Mouse (Mus musculus): ENCODE measurements around the gene Tbc1d22a. TPM values are rescaled to one million over a fixed set of nuclear protein-coding genes. Genes with fewer than 3 reads are reported as not detected.

The Tbc1d22a gene
- polyA plus RNA-seq, 1 experiment from 2014 or later = 11.9 TPM

GRCm38 (mm10) chr15:86259233-86259632, 45.0 kb downstream of the Tbc1d22a start:
- Histone ChIP-seq H3K4me1 (ENCODE audit: control insufficient read depth, insufficient read depth, low read length) (peaks cover 7% of the 10 kb centered on the region), H3K9me3 (ENCODE audit: control insufficient read depth, low read length) (no peaks in the 10 kb centered on the region), H3K4me3 (replicated peaks; ENCODE audit: low read depth, low read length) (no peak overlapping the region), H3K4me2 (ENCODE audit: low read length) (no peak overlapping the region), H3K36me3 (ENCODE audit: control insufficient read depth, insufficient read depth, low read length) (no peaks in the 10 kb centered on the region), H3K27ac (replicated peaks; ENCODE audit: low read depth, low read length) (no peak overlapping the region), H3K27me3 (ENCODE audit: control insufficient read depth, insufficient read depth, low read length) (no peaks in the 10 kb centered on the region), H3K9ac (replicated peaks; ENCODE audit: low read length) (no peak overlapping the region)
- ATAC-seq (ENCODE audit: low FRiP score, low TSS enrichment) (no peak), DNase-seq (no peak)
- 72% methylated on average over 4 of the region's 4 CpGs for WGBS

- Histone ChIP-seq H3K9ac (replicated peaks; ENCODE audit: low read length) (no peak overlapping the region), H3K36me3 (ENCODE audit: control insufficient read depth, insufficient read depth, low read length) (no peaks in the 10 kb centered on the region), H3K27ac (replicated peaks; ENCODE audit: low read depth, low read length) (no peak overlapping the region), H3K4me2 (ENCODE audit: low read length) (no peak overlapping the region), H3K4me1 (ENCODE audit: control insufficient read depth, insufficient read depth, low read length) (peaks cover 11% of the 10 kb centered on the region), H3K9me3 (ENCODE audit: control insufficient read depth, low read length) (no peaks in the 10 kb centered on the region), H3K27me3 (ENCODE audit: control insufficient read depth, insufficient read depth, low read length) (no peaks in the 10 kb centered on the region), H3K4me3 (replicated peaks; ENCODE audit: low read depth, low read length) (no peak overlapping the region)
- WGBS = 95% methylated on average over 4 of the region's 4 CpGs
- no peak for DNase-seq
- no peak for ATAC-seq (ENCODE audit: low FRiP score, low TSS enrichment)
Measured at GRCm38 (mm10) chr15:86260111-86260510, 45.9 kb downstream of the Tbc1d22a start.

DNA sequence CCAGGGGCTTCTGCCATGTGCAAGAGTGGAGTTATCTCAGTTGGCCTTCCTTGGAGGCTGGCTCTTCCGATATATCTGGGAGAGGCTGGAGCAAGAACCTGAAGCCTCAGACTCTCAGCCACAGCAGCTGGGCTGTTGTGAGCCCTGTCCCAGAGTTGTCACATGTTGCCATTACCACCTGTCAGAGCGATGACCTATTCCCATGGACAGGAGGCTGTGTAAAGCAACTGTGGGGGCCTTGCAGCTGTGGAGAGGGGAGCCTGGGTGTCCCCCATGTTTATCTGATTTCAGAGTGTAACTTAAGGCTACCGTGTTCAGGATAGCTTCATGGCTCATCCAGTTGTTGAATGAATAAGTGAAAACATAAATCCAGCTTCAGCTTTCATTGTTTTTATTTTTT, 50.1 kb downstream of the Tbc1d22a start:
- Histone ChIP-seq H3K4me1 (ENCODE audit: control insufficient read depth, insufficient read depth, low read length) (peaks cover 18% of the 10 kb centered on the region), H3K27me3 (ENCODE audit: control insufficient read depth, insufficient read depth, low read length) (no peaks in the 10 kb centered on the region), H3K4me3 (replicated peaks; ENCODE audit: low read depth, low read length) (no peak overlapping the region), H3K9me3 (ENCODE audit: control insufficient read depth, low read length) (no peaks in the 10 kb centered on the region), H3K36me3 (ENCODE audit: control insufficient read depth, insufficient read depth, low read length) (no peaks in the 10 kb centered on the region), H3K27ac (replicated peaks; ENCODE audit: low read depth, low read length) (no peak overlapping the region), H3K4me2 (ENCODE audit: low read length) (no peak overlapping the region), H3K9ac (replicated peaks; ENCODE audit: low read length) (no peak overlapping the region)
- 74% methylated on average over 3 of the region's 3 CpGs for WGBS
- ATAC-seq (ENCODE audit: low FRiP score, low TSS enrichment) = no peak
- no peak for DNase-seq

GRCm38 (mm10) chr15:86264803-86265202, 50.5 kb downstream of the Tbc1d22a start:
- Histone ChIP-seq H3K36me3 (ENCODE audit: control insufficient read depth, insufficient read depth, low read length) (no peaks in the 10 kb centered on the region), H3K4me2 (ENCODE audit: low read length) (no peak overlapping the region), H3K9ac (replicated peaks; ENCODE audit: low read length) (no peak overlapping the region), H3K4me1 (ENCODE audit: control insufficient read depth, insufficient read depth, low read length) (peaks cover 20% of the 10 kb centered on the region), H3K9me3 (ENCODE audit: control insufficient read depth, low read length) (no peaks in the 10 kb centered on the region), H3K4me3 (replicated peaks; ENCODE audit: low read depth, low read length) (no peak overlapping the region), H3K27me3 (ENCODE audit: control insufficient read depth, insufficient read depth, low read length) (no peaks in the 10 kb centered on the region), H3K27ac (replicated peaks; ENCODE audit: low read depth, low read length) (no peak overlapping the region)
- DNase-seq (no peak), ATAC-seq (ENCODE audit: low FRiP score, low TSS enrichment) (no peak)
- WGBS = 37% methylated on average over 7 of the region's 7 CpGs

DNA sequence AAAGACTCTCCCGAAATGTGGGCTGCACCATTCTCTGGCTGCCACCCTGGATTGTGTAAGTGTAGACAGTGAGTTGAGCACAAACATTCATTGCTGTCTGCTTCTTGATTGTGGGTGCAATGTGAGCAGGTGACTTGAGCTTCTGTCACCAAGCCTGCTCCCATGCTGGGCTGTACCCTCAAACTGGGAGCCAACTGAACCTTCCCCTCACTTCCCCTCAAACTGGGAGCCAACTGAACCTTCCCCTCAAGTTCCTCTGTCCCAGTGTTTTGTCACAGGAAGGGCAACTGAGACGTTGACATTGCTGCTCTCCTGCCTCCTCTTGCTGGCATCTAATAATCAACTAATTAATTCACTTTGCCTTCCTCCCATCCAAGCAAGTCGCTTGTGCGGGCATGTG, 52.7 kb downstream of the Tbc1d22a start:
- no peak overlapping the region for H3K4me3 ChIP-seq (replicated peaks; ENCODE audit: low read depth, low read length)
- WGBS = 71% methylated on average over 4 of the region's 4 CpGs
- H3K4me1 ChIP-seq (ENCODE audit: control insufficient read depth, insufficient read depth, low read length) = peaks cover 19% of the 10 kb centered on the region
- no peak for ATAC-seq (ENCODE audit: low FRiP score, low TSS enrichment)
- no peaks in the 10 kb centered on the region for H3K36me3 ChIP-seq (ENCODE audit: control insufficient read depth, insufficient read depth, low read length)
- no peaks in the 10 kb centered on the region for H3K9me3 ChIP-seq (ENCODE audit: control insufficient read depth, low read length)
- H3K9ac ChIP-seq (replicated peaks; ENCODE audit: low read length) = no peak overlapping the region
- no peaks in the 10 kb centered on the region for H3K27me3 ChIP-seq (ENCODE audit: control insufficient read depth, insufficient read depth, low read length)
- no peak overlapping the region for H3K27ac ChIP-seq (replicated peaks; ENCODE audit: low read depth, low read length)
- H3K4me2 ChIP-seq (ENCODE audit: low read length) = no peak overlapping the region
- DNase-seq = no peak

- no peak overlapping the region for H3K27ac ChIP-seq (replicated peaks; ENCODE audit: low read depth, low read length)
- 52% methylated on average over 1 of the region's 1 CpGs for WGBS
- DNase-seq (no peak), ATAC-seq (ENCODE audit: low FRiP score, low TSS enrichment) (no peak)
- H3K4me2 ChIP-seq (ENCODE audit: low read length) = no peak overlapping the region
- H3K9ac ChIP-seq (replicated peaks; ENCODE audit: low read length) = no peak overlapping the region
- no peaks in the 10 kb centered on the region for H3K36me3 ChIP-seq (ENCODE audit: control insufficient read depth, insufficient read depth, low read length)
- H3K27me3 ChIP-seq (ENCODE audit: control insufficient read depth, insufficient read depth, low read length) = no peaks in the 10 kb centered on the region
- H3K9me3 ChIP-seq (ENCODE audit: control insufficient read depth, low read length) = no peaks in the 10 kb centered on the region
- H3K4me3 ChIP-seq (replicated peaks; ENCODE audit: low read depth, low read length) = no peak overlapping the region
- H3K4me1 ChIP-seq (ENCODE audit: control insufficient read depth, insufficient read depth, low read length) = peaks cover 13% of the 10 kb centered on the region
Measured at GRCm38 (mm10) chr15:86268526-86268925, 54.3 kb downstream of the Tbc1d22a start.

- no peaks in the 10 kb centered on the region; the same call in 1 of the 2 replicates for H3K27me3 ChIP-seq (ENCODE audit: control insufficient read depth, insufficient read depth, low read length)
- no peak overlapping the region for H3K9ac ChIP-seq (replicated peaks; ENCODE audit: low read length)
- H3K4me1 ChIP-seq (ENCODE audit: control insufficient read depth, insufficient read depth, low read length) = peaks cover 46% of the 10 kb centered on the region
- H3K36me3 ChIP-seq (ENCODE audit: control insufficient read depth, insufficient read depth, low read length) = no peaks in the 10 kb centered on the region
- ATAC-seq (ENCODE audit: low FRiP score, low TSS enrichment) = no peak
- H3K27ac ChIP-seq (replicated peaks; ENCODE audit: low read depth, low read length) = no peak overlapping the region
- no peak for DNase-seq
- H3K4me3 ChIP-seq (replicated peaks; ENCODE audit: low read depth, low read length) = no peak overlapping the region
- 77% methylated on average over 7 of the region's 7 CpGs for WGBS
- H3K4me2 ChIP-seq (ENCODE audit: low read length) = no peak overlapping the region
- no peaks in the 10 kb centered on the region for H3K9me3 ChIP-seq (ENCODE audit: control insufficient read depth, low read length)
Measured at GRCm38 (mm10) chr15:86275754-86276153, 61.5 kb downstream of the Tbc1d22a start.

- Histone ChIP-seq H3K4me1 (ENCODE audit: control insufficient read depth, insufficient read depth, low read length) (peaks cover 46% of the 10 kb centered on the region), H3K27me3 (ENCODE audit: control insufficient read depth, insufficient read depth, low read length) (no peaks in the 10 kb centered on the region; the same call in 1 of the 2 replicates), H3K36me3 (ENCODE audit: control insufficient read depth, insufficient read depth, low read length) (no peaks in the 10 kb centered on the region), H3K27ac (replicated peaks; ENCODE audit: low read depth, low read length) (0 out of 2 replicates have a peak overlapping the region, but pooled peaks have one; percentile 32), H3K9me3 (ENCODE audit: control insufficient read depth, low read length) (no peaks in the 10 kb centered on the region), H3K4me2 (ENCODE audit: low read length) (no peak overlapping the region; the same call in 1 of the 2 replicates), H3K9ac (replicated peaks; ENCODE audit: low read length) (no peak overlapping the region), H3K4me3 (replicated peaks; ENCODE audit: low read depth, low read length) (no peak overlapping the region)
- peak; percentile 83 for DNase-seq
- ATAC-seq (ENCODE audit: low FRiP score, low TSS enrichment) = peak; percentile 50; the same call in 1 of the 2 replicates
- 22% methylated on average over 11 of the region's 11 CpGs for WGBS
Measured at GRCm38 (mm10) chr15:86276538-86277264, 62.4 kb downstream of the Tbc1d22a start.

GRCm38 (mm10) chr15:86277428-86277827, 63.2 kb downstream of the Tbc1d22a start:
- ATAC-seq (ENCODE audit: low FRiP score, low TSS enrichment) (no peak), DNase-seq (peak; percentile 67)
- Histone ChIP-seq H3K27ac (replicated peaks; ENCODE audit: low read depth, low read length) (peak overlapping the region; percentile 78), H3K4me2 (ENCODE audit: low read length) (peak overlapping the region; percentile 35), H3K36me3 (ENCODE audit: control insufficient read depth, insufficient read depth, low read length) (no peaks in the 10 kb centered on the region), H3K9me3 (ENCODE audit: control insufficient read depth, low read length) (no peaks in the 10 kb centered on the region), H3K27me3 (ENCODE audit: control insufficient read depth, insufficient read depth, low read length) (no peaks in the 10 kb centered on the region; the same call in 1 of the 2 replicates), H3K4me1 (ENCODE audit: control insufficient read depth, insufficient read depth, low read length) (peaks cover 46% of the 10 kb centered on the region), H3K4me3 (replicated peaks; ENCODE audit: low read depth, low read length) (no peak overlapping the region), H3K9ac (replicated peaks; ENCODE audit: low read length) (peak overlapping the region; percentile 26)
- WGBS = 17% methylated on average over 15 of the region's 15 CpGs

All from midbrain, embryonic 14.5 days (tissue).